Mouse (Mus musculus) gastrocnemius, postnatal 25 days (tissue): ENCODE measurements around the gene Zfp595. TPM values are rescaled to one million over a fixed set of nuclear protein-coding genes. Genes with fewer than 3 reads are reported as not detected.
"Not testable (repeated sequence)": the region's sequence is repeated elsewhere in the genome, so short reads cannot be mapped to it uniquely, and the experiment has no call there.

Source experiments
- DNase-seq: peaks from one replicate; pipeline ENCODE4 v3.0.0; 2022
- long read RNA-seq, 2 experiments: library from polyadenylated mRNA; stranded (forward); transcript quantifications; one replicate each; pipeline ENCODE4 v2.0.0; 2021
- total RNA-seq, 2 experiments: library from RNA; stranded (reverse); gene quantifications; 1 replicate in 1 of 2; 2 replicates in 1 of 2; pipeline ENCODE4 v1.2.3; 2021

Zfp595 gene
- total RNA-seq: 1 to 10 TPM; 1.7 TPM
- long read RNA-seq, experiment 1: 0 reads
- long read RNA-seq, experiment 2: 0 reads

GRCm38 (mm10) chr13:67332019-67332724 is at the start of gene Zfp595:
Gene Zfp595 (minus strand): TSS chr13:67332570.
- peak; percentile 84 for DNase-seq

- DNase-seq: not testable (repeated sequence)
Measured at GRCm38 (mm10) chr13:67376255-67376654, 43.9 kb upstream of the Zfp595 start.

GRCm38 (mm10) chr13:67375050-67375911 is 42.9 kb upstream of the Zfp595 start, which contains the start of the genes Gm28041 and Zfp456:
Gene Gm28041 (minus strand): TSS chr13:67375733.
Gene Zfp456 (minus strand): TSS chr13:67375810.
- peak; percentile 57 for DNase-seq

GRCm38 (mm10) chr13:67360131-67360744 is 27.9 kb upstream of the Zfp595 start, which contains the start of the genes Gm28044 and Zfp953:
Gene Gm28044 (minus strand): TSS chr13:67360536.
Gene Zfp953 (minus strand): TSS chr13:67360605.
- peak; percentile 81 for DNase-seq

GRCm38 (mm10) chr13:67351854-67352253 is 19.5 kb upstream of the Zfp595 start:
- DNase-seq: no peak

GRCm38 (mm10) chr13:67343422-67343821 is 11.1 kb upstream of the Zfp595 start:
- no peak for DNase-seq

GRCm38 (mm10) chr13:67332877-67333276 is 507 bp upstream of the Zfp595 start:
- DNase-seq: no peak

GRCm38 (mm10) chr13:67306718-67307117 is 25.7 kb downstream of the Zfp595 start:
- no peak for DNase-seq

- peak; percentile 80 for DNase-seq
Measured at GRCm38 (mm10) chr13:67305822-67306672, 26.3 kb downstream of the Zfp595 start, which contains the start of gene Zfp457. Gene Zfp457 (minus strand): TSS chr13:67306485.

GRCm38 (mm10) chr13:67278314-67278713 is 54.1 kb downstream of the Zfp595 start, which contains the start of gene Zfp458:
Gene Zfp458 (minus strand): TSS chr13:67278466.
- no peak for DNase-seq

- not testable (repeated sequence) for DNase-seq
Measured at GRCm38 (mm10) chr13:67269383-67270065, 62.8 kb downstream of the Zfp595 start.

- DNase-seq: peak; percentile 59
Measured at GRCm38 (mm10) chr13:67268568-67269369, 63.6 kb downstream of the Zfp595 start.

Other genes starting within 250 kb of the Zfp595 start
- 1 to 10 TPM in 1 of 2 experiments, under 1 TPM in 1; 0.32 to 1.3 TPM for gene Zfp708, start 234.6 kb downstream of the Zfp595 start, total RNA-seq
- 1 to 10 TPM; 2.1 to 3.3 TPM for gene Gm28557, start 224.0 kb downstream of the Zfp595 start, total RNA-seq
- under 1 TPM; 0.46 to 0.51 TPM for gene Rslcan18, start 216.3 kb downstream of the Zfp595 start, total RNA-seq
- 1 to 10 TPM; 4.1 to 4.3 TPM for gene Zfp759, start 210.9 kb downstream of the Zfp595 start, total RNA-seq
- 1 to 10 TPM; 1.8 to 1.9 TPM for gene Rsl1, start 159.4 kb downstream of the Zfp595 start, total RNA-seq
- under 1 TPM; 0.43 to 0.49 TPM for gene Zfp455, start 138.1 kb downstream of the Zfp595 start, total RNA-seq
- 1 to 10 TPM; 1.0 to 1.1 TPM for gene Zfp458, start 54.1 kb downstream of the Zfp595 start, total RNA-seq
- gene Zfp457, start 26.1 kb downstream of the Zfp595 start, total RNA-seq: 1 to 10 TPM; 3.3 to 4.3 TPM
- gene Gm28044, start 28.0 kb upstream of the Zfp595 start, total RNA-seq: under 1 TPM in 1 of 2 experiments, not detected in 1; 0.94 TPM
- 1 to 10 TPM in 1 of 2 experiments, under 1 TPM in 1; 0.99 to 1.2 TPM for gene Zfp953, start 28.0 kb upstream of the Zfp595 start, total RNA-seq
- 1 to 10 TPM in 1 of 2 experiments, not detected in 1; 1.2 TPM for gene Gm28041, start 43.2 kb upstream of the Zfp595 start, total RNA-seq
- gene Zfp456, start 43.2 kb upstream of the Zfp595 start, total RNA-seq: under 1 TPM; 0.23 to 0.32 TPM
- 1 to 10 TPM in 1 of 2 experiments, under 1 TPM in 1; 0.64 to 1.1 TPM for gene Zfp429, start 67.2 kb upstream of the Zfp595 start, total RNA-seq
- under 1 TPM; 0.16 to 0.36 TPM for gene Zfp459, start 88.8 kb upstream of the Zfp595 start, total RNA-seq
- gene Zfp874a, start 119.1 kb upstream of the Zfp595 start, total RNA-seq: 1 to 10 TPM; 3.9 to 4.2 TPM
- 10 to 100 TPM in 1 of 2 experiments, 1 to 10 TPM in 1; 8.3 to 11.0 TPM for gene Zfp874b, start 151.7 kb upstream of the Zfp595 start, total RNA-seq
- 1 to 10 TPM; 2.8 to 2.9 TPM for gene Zfp58, start 168.0 kb upstream of the Zfp595 start, total RNA-seq
- not detected for gene Gm26965, start 193.6 kb upstream of the Zfp595 start, total RNA-seq
- 1 to 10 TPM; 4.5 to 5.6 TPM for gene Zfp87, start 193.6 kb upstream of the Zfp595 start, total RNA-seq
- 1 to 10 TPM; 2.2 to 2.6 TPM for gene Zfp748, start 221.3 kb upstream of the Zfp595 start, total RNA-seq